ENCODE assay signal across 8 mouse cellular contexts in the genomic region with DNA sequence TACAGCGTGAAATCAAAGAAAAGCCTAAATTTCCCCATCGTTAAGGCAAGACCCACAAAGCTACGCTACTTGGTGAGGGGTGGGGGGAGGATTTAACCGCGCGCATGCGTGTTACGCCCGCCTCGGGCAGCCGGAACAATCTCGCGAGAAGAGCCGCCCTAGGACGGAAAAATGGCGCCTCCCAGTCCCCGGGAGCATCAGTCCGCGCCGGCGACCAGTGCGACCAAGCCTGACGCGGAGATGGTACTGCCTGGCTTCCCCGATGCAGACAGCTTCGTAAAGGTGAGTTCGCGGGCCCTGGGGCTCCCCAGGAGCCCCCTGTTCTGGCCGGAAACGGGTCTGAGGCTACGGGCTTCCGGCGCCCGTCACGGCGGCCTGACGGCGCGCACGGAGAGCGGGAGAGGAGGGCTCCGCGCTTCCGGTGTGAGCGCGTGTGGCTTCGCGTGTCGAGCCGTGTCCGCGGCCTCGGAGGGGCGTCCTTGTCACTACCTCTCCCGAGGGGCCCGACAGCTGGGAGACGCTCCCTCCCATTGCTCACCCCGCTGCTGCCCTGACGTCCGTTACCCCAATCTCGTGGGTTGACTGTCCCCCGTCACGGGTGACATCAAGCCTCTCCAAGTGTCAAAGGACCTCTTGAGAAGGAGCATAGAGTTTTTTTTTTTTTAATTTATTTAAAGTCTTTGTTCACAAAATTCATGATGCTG. TPM values are rescaled to one million over a fixed set of nuclear protein-coding genes. Genes with fewer than 3 reads are reported as not detected.
DNase-seq lines count a peak whose midpoint lies in the region; ATAC-seq and TF ChIP-seq lines count a peak whose summit lies in the region.

TSS of gene Exosc10 (plus strand) at position 133 of the 704 bp plus-strand sequence.

- H3K4me2 ChIP-seq in hindbrain, postnatal 0 days (ENCODE audit: low read depth, low read length) = peak within 1 kb of the TSS; percentile 71

- H3K27ac ChIP-seq in gastrocnemius, adult 2 months = peak within 1 kb of the TSS; percentile 98
- H3K27ac ChIP-seq in hindbrain, postnatal 0 days = peak within 1 kb of the TSS; percentile 91
- peak within 1 kb of the TSS; percentile 99 for H3K27ac ChIP-seq in left cerebral cortex, adult 2 months

- peaks cover 4% of the 10 kb centered on the region; the same call in 1 of the 2 replicates for H3K4me1 ChIP-seq in hindbrain, postnatal 0 days (ENCODE audit: insufficient read depth, low read length)

- ATAC-seq in hindbrain, postnatal 0 days = peak; percentile 96
- ATAC-seq in megakaryocyte, adult 5-6 weeks (ENCODE audit: poor library complexity, severe bottlenecking) = peak; percentile 94

- peak within 1 kb of the TSS; percentile 99 for H3K4me3 ChIP-seq in gastrocnemius, adult 2 months
- H3K4me3 ChIP-seq in hindbrain, postnatal 0 days (ENCODE audit: low read length) = peak within 1 kb of the TSS; percentile 76
- H3K4me3 ChIP-seq in left cerebral cortex, adult 2 months = peak within 1 kb of the TSS; percentile 77

- peaks cover 55% of the 10 kb centered on the region for H3K36me3 ChIP-seq in hindbrain, postnatal 0 days (ENCODE audit: insufficient read depth, low read length)

- no peaks in the 10 kb centered on the region for H3K27me3 ChIP-seq in hindbrain, postnatal 0 days (ENCODE audit: insufficient read depth, low read length)

- H3K9me3 ChIP-seq in hindbrain, postnatal 0 days (ENCODE audit: low read length) = no peaks in the 10 kb centered on the region

- DNase-seq in WW6 (ENCODE audit: low read depth, low spot score) = peak; percentile 70
- DNase-seq in cerebellum, postnatal 4 days (ENCODE audit: low spot score in 2 of 2) = peak; percentile 86 to 88
- DNase-seq in gastrocnemius, adult 2 months = peak; percentile 93
- DNase-seq in hindbrain, postnatal 0 days (ENCODE audit: low spot score) = peak; percentile 96
- DNase-seq in left cerebral cortex, adult 2 months (ENCODE audit: extremely low spot score in 1 of 2, low spot score in 2 of 2) = peak; percentile 85 to 86
- peak; percentile 86 to 87 for DNase-seq in right cerebral cortex, adult 2 months (ENCODE audit: low spot score in 2 of 2)
- DNase-seq in urinary bladder, postnatal 14 days (ENCODE audit: low spot score) = peak; percentile 86

- under 1% methylated on average over 63 of the region's 63 CpGs for WGBS in hindbrain, postnatal 0 days

- no peak for TF ChIP-seq CTCF in gastrocnemius, adult 2 months (IDR thresholded peaks at IDR 0.05)
- no peak for TF ChIP-seq CTCF in hindbrain, postnatal 0 days (IDR thresholded peaks at IDR 0.05; ENCODE audit: low read depth)
- no peak for TF ChIP-seq CTCF in left cerebral cortex, adult 2 months (IDR thresholded peaks at IDR 0.05)

- intact Hi-C loops in gastrocnemius, adult 2 months (cut with DNase I) = no loop called here
- intact Hi-C loops in left cerebral cortex, adult 2 months (cut with DNase I) = loop anchor here (5.0 kb wide), 1 partner anchor 49 kb away; no protein-coding TSS in a partner anchor

- H3K9ac ChIP-seq in hindbrain, postnatal 0 days (replicated peaks; ENCODE audit: low read length) = peak within 1 kb of the TSS; percentile 81

RNA-seq across cellular contexts. Expression of gene Exosc10, which starts in this region (rescaled TPM):
- total RNA-seq in gastrocnemius, adult 2 months (2021) = 10 to 100 TPM; 21.0 to 21.6 TPM
- 69.5 and 72.0 TPM in 2 replicates for total RNA-seq in hindbrain, postnatal 0 days (2014; rRNA removed)
- polyA plus RNA-seq in hindbrain, postnatal 0 days (2015; fragmentation: Nextera tagmentation; extraction: Ambion mirVana) = 67.8 and 68.1 TPM in 2 replicates
- 10 to 100 TPM; 50.0 to 50.6 TPM for total RNA-seq in left cerebral cortex, adult 2 months (2021)
- 47.0 and 48.7 TPM in 2 replicates for total RNA-seq in megakaryocyte, adult 5-6 weeks (2015)
- 42.4 and 42.8 TPM in 2 replicates for total RNA-seq in megakaryocyte, adult 5-6 weeks (2017)

Comparison
In these comparisons a context has a peak if more than half of its experiments do, and no peak if none do; other contexts are left out.
1. Peak in every context shown above with its lines: DNase-seq, ATAC-seq, H3K4me3 ChIP-seq and H3K27ac ChIP-seq.